Mouse (Mus musculus) left cerebral cortex, postnatal 14 days (tissue): ENCODE data around the gene Gpr37l1. TPM values are rescaled to one million over a fixed set of nuclear protein-coding genes. Genes with fewer than 3 reads are reported as not detected.
"Not testable (repeated sequence)": the region's sequence is repeated elsewhere in the genome, so short reads cannot be mapped to it uniquely, and the experiment has no call there.

ENCODE experiments used
- DNase-seq, 2 experiments: peaks; one replicate each; pipeline ENCODE4 v3.0.0; 2021 to 2022; ENCODE audit warnings: low spot score in 2 of 2, mixed read lengths in 1 of 2
- intact Hi-C: fragments of 180-260 bp; cut with DNase I; formaldehyde crosslinking; loops from one replicate; pipeline ENCODE4 v1.15.1; 2025
- long read RNA-seq, 2 experiments: library from polyadenylated mRNA; stranded (forward); transcript quantifications; one replicate each; pipeline ENCODE4 v2.0.0; 2021
- total RNA-seq, 2 experiments: library from RNA; stranded (reverse); gene quantifications; 2 replicates each; pipeline ENCODE4 v1.2.3; 2021

Gpr37l1 gene
- total RNA-seq = 100 to 1,000 TPM; 148 to 163 TPM
- long read RNA-seq, experiment 1, transcript Gpr37l1-201 (2 exons, 2,269 nt) = major isoform, 201 of 228 reads
- long read RNA-seq, experiment 1, partial matches to known transcripts = 23 of 228 reads
- long read RNA-seq, experiment 1, other reads (novel, unspliced or antisense) = 4 of 228 reads
- long read RNA-seq, experiment 2, transcript Gpr37l1-201 (2 exons, 2,269 nt) = major isoform, 148 of 182 reads
- long read RNA-seq, experiment 2, partial matches to known transcripts = 0 of 182 reads
- long read RNA-seq, experiment 2, other reads (novel, unspliced or antisense) = 34 of 182 reads

GRCm38 (mm10) chr1:135167435-135167834 is at the start of gene Gpr37l1:
TSS of gene Gpr37l1 (minus strand) at chr1:135167681.
- intact Hi-C loops = no loop called here
- DNase-seq = peak; percentile 66 to 71

GRCm38 (mm10) chr1:135213772-135214640 is 46.5 kb upstream of the Gpr37l1 start:
- DNase-seq = no peak
- intact Hi-C loops = no loop called here

GRCm38 (mm10) chr1:135210421-135210820 is 42.9 kb upstream of the Gpr37l1 start:
- intact Hi-C loops = no loop called here

DNA sequence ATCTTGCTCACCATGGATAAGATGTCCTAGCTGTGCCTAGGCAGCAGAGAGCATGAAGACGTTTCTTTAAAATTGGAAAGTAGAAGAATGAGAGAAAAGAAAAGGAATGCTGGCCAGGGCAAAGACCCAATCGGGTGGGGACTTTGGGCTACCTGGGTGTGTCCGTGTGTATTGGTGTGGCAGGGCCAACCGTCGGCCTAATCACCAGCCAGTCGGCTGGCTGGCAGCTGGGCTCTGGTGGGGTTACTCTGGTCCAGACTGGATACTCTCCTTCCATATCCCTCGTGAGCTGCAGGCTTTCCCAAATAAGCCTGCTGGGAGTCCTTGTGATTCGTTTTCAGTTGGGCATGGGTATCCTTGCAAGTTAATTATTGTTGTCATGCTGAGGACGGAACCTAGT is 41.2 kb upstream of the Gpr37l1 start:
- intact Hi-C loops = no loop called here
- no peak for DNase-seq

More at GRCm38 (mm10) chr1:135210421-135210820, 42.9 kb upstream of the Gpr37l1 start:
- no peak for DNase-seq

DNA sequence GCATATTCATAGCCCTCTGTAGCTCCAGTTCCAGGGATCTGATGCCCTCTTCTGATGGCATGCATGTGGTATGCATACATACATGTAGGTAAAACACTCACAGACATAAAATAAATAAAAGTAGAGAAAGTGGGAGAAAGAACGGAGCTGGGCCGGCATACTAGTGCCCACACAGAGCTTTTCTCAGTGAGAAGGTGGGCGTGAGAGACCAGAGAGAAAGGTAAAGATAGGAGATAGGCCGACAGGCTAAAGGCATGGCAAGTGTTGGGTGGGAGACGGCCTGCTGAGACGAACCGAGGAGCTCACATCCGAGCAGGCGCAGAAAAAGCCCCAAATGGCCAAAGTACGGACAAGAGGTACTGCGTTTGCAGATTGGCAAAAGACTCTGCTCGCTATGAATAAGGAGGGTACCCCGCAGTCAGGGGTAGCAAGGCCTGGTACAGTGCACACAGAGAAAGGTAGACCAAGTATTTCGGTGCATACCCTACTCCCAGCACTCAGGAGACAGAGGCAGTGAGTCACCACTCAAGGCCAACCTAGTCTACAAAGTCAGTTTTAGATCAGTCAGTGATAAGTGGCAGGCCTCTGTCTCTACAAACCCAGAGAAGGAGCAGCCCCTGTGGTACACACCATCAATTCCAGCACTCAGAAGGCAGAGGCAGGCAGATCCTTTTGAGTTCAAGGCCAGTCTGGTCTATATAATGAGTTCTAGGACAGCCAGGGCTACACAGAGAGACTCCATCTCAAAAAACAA is 39.3 kb upstream of the Gpr37l1 start:
- DNase-seq = no peak
- intact Hi-C loops = no loop called here

DNA sequence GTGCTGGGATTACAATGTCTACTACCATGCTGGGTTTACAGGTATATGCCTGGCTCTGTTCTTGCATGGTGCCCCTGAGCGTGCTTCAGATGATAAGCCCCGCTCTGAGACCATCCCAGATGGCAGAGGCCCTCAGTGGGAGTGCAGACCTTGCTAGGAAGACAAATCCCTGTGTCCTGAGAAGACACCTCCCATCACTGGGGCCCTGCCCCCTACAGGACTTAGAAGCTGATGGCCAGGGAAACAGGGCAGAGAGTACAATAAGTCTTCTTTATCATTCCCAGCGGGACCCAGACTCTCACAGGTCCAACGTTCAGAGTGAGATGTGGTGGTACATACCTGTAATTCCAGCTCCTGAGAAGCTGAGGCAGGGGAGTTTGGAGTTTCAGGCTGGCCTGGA is 37.8 kb upstream of the Gpr37l1 start:
- DNase-seq = no peak
- intact Hi-C loops = no loop called here

DNA sequence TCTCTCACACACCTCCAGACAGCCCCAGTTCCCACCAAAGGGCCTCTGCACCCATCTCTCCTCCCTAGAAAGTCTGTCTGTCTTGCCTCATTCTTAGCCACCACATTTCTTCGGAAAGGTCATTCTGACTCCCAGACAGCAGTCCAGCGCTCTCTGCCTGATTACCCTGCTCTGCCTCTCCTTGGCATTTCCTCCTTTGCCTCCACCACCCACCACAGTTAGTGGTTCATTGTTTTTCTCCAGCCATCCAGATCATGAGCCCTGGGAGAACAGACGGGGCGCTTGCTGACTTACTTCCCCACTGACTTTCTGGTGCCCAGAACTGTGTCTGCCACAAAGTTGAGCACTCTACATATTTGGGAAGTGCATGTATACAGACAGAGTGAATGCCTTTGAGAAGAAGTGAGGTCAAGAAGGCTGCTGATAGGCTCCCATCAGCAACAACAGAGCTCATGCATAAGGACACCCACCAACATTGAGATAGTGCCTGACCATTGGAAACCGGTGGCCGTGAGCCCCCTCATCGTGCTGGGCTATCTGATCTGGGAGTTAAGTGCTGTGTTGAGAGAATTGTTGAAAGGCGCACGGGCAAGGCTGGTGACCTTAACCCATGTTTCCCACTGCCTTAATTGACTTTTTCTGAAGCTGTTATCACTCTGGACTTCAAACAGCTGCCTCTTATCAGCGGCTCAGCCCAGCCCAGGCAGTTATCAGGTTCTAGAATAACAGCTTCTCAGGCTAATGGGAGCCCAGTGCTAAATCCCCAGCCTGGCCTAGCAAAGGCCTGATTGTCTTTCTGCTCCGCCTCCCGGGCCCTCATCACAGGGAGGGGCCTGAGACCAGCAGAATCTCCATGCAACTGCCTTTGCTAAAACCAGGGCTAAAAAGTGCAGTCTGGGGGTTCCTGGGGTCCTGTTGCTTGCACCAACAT is 37.0 kb upstream of the Gpr37l1 start:
- DNase-seq = no peak
- intact Hi-C loops = no loop called here

DNA sequence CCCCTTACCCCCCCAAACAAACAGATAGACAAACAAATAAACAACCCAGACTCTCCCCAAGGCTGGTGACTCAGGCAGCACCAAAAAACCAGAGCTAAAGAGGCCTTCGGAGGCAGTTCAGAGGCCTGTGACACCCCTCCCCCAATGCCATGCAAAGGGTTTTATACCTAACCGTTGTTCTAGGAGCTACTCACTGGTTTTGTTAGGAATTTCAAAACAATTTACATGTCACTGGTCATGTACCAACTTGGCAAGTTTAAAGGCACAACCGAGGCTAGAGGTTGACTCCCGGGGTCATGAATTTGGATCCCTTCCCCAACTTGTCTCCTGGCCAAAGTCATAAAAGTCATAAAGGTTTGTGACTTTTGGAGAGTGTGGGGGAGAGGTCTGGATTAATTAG is 32.9 kb upstream of the Gpr37l1 start:
- intact Hi-C loops = no loop called here
- no peak for DNase-seq

DNA sequence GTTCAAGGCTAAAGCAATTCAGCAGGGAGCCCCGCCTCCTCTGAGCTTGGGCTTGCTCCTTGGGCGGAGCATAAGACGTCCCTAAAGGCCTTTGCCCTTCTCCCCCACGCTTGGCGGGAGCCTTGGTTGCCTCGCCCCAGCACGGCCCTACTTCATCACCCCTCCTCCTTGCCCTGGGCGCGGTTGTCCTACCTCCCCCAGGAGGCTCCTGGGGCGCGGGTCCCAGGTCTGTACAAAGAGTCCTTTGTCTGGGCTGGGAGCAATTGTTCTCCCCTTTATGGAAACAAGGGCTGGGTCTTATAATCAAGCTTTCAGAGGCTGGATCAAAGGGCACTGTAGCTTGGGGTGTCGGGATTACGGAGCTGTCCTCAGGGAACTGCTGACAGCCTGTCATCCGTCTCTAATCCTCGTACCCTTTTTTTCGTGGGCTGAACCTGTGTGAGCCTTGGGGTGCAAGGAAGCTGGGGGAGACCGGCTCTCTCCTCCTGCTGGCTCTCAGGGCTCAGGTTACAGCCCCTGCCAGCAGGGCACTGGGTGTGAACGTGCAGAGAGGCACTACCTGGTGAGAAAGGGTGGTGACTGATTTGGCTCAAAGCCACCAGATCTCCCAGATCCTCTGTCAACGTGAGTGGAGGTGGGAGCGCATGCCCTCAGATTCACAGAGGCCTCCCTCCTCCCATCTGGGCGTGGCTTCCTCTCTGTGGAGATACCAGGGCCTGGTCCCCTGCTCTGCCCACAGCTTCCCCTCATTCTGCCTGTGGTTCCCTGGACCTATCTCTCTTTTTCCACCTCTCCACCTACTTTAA is 31.7 kb upstream of the Gpr37l1 start:
- intact Hi-C loops = no loop called here
- DNase-seq = no peak

DNA sequence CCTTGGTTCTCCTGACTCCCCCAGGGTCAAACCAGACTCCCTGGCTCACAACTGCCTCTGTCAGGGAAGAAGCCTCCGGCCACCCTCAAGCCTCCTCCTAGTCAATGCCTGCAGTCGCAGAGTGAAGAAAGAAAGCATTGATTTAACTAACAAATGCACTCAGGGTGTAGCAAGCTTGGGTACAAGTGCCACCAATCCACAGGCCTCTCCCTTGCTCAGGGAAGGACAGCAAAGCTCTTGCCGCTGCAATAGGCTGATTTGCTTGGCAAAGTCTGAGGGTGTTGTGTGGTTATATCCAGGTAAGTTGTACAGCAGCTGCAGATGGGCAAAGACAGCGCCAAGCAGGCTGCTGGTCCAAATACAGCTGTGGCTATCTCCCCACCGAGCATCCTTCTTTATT is 30.9 kb upstream of the Gpr37l1 start:
- intact Hi-C loops = no loop called here
- no peak for DNase-seq

GRCm38 (mm10) chr1:135195907-135196440 is 28.5 kb upstream of the Gpr37l1 start:
- intact Hi-C loops = no loop called here
- DNase-seq = no peak

GRCm38 (mm10) chr1:135194335-135194734 is 26.9 kb upstream of the Gpr37l1 start:
- DNase-seq, intact Hi-C loops: not testable (repeated sequence)

- DNase-seq = no peak
- intact Hi-C loops = no loop called here
These were observed 21.7 kb upstream of the Gpr37l1 start for GRCm38 (mm10) chr1:135189186-135189585.

- DNase-seq = no peak
- intact Hi-C loops = no loop called here
These were observed 20.7 kb upstream of the Gpr37l1 start for GRCm38 (mm10) chr1:135188197-135188596.

- DNase-seq, intact Hi-C loops: not testable (repeated sequence)
These were observed 19.5 kb upstream of the Gpr37l1 start for GRCm38 (mm10) chr1:135187016-135187415.

DNA sequence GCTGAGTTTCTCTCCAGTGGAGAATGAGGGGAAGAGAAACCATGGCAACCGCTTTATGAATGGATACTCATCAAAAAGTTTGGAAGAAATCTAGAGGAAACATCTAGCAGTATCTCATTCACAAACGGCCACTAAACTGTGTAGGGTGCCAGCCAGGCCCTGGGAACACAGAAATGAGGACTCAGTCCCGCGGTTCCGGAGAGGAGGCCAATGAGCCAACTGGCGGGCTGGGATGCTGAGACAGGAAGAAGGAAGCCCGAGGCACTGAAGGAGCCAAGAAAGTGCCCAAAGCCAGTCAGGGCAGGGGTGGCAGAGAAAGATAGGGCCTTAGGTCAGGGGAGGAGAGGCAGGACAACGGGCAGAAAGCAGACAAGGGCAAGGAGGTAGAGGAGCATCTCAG is 18.9 kb upstream of the Gpr37l1 start:
- DNase-seq = no peak
- intact Hi-C loops = no loop called here

- intact Hi-C loops = no loop called here
- DNase-seq = no peak
These were observed 18.5 kb upstream of the Gpr37l1 start for GRCm38 (mm10) chr1:135185936-135186335.
